ENCODE assay signal across 9 mouse cellular contexts in genomic region chrX:36982892-36983653, GRCm38 (mm10). TPM values are rescaled to one million over a fixed set of nuclear protein-coding genes. Genes with fewer than 3 reads are reported as not detected.
A peak's percentile ranks its signal among the peaks of the same experiment; 100 is the strongest.
DNase-seq lines count a peak whose midpoint lies in the region; ATAC-seq and TF ChIP-seq lines count a peak whose summit lies in the region.
"Had no signal": no experiment of that assay in that cellular context is flagged by ENCODE, and none has a peak within 500 bp of the region (broad histone marks: within the 10 kb centered on the region; RNA-seq: fewer than 3 reads in every experiment).

No protein-coding gene starts in this region.

- no peaks in the 10 kb centered on the region for H3K27me3 ChIP-seq in midbrain, postnatal 0 days (ENCODE audit: insufficient read depth, low read length)
- H3K27me3 ChIP-seq in midbrain, embryonic 16.5 days (ENCODE audit: control insufficient read depth, insufficient read depth, low read depth, low read length): no peaks in the 10 kb centered on the region
- no peaks in the 10 kb centered on the region for H3K27me3 ChIP-seq in neural tube, embryonic 13.5 days
- no peaks in the 10 kb centered on the region for H3K27me3 ChIP-seq in intestine, embryonic 15.5 days (replicated peaks)
- H3K27me3 ChIP-seq: neural tube, embryonic 12.5 days had no signal

- no peaks in the 10 kb centered on the region for H3K4me1 ChIP-seq in midbrain, postnatal 0 days (ENCODE audit: insufficient read depth, low read length)
- H3K4me1 ChIP-seq in midbrain, embryonic 16.5 days (ENCODE audit: control insufficient read depth, insufficient read depth, low read length): peaks cover 15% of the 10 kb centered on the region
- H3K4me1 ChIP-seq in neural tube, embryonic 13.5 days (replicated peaks): peaks cover 39% of the 10 kb centered on the region
- H3K4me1 ChIP-seq in intestine, embryonic 15.5 days (replicated peaks): no peaks in the 10 kb centered on the region

- H3K9me3 ChIP-seq in midbrain, postnatal 0 days (ENCODE audit: low read length): no peaks in the 10 kb centered on the region
- H3K9me3 ChIP-seq in midbrain, embryonic 16.5 days (replicated peaks; ENCODE audit: control insufficient read depth, low read length, poor library complexity, severe bottlenecking): no peaks in the 10 kb centered on the region
- H3K9me3 ChIP-seq in neural tube, embryonic 13.5 days: no peaks in the 10 kb centered on the region
- H3K9me3 ChIP-seq in intestine, embryonic 15.5 days: no peaks in the 10 kb centered on the region
- H3K9me3 ChIP-seq: neural tube, embryonic 12.5 days had no signal

- 75% methylated on average over 8 of the region's 8 CpGs for WGBS in midbrain, postnatal 0 days
- 82% methylated on average over 8 of the region's 8 CpGs for WGBS in midbrain, embryonic 16.5 days
- WGBS in neural tube, embryonic 13.5 days: 57% methylated on average over 8 of the region's 8 CpGs
- 58% methylated on average over 8 of the region's 8 CpGs for WGBS in intestine, embryonic 15.5 days

- no peaks in the 10 kb centered on the region for H3K36me3 ChIP-seq in midbrain, postnatal 0 days (ENCODE audit: insufficient read depth, low read length)
- H3K36me3 ChIP-seq in midbrain, embryonic 16.5 days (ENCODE audit: control insufficient read depth, insufficient read depth, low read length): no peaks in the 10 kb centered on the region
- no peaks in the 10 kb centered on the region for H3K36me3 ChIP-seq in neural tube, embryonic 13.5 days
- no peaks in the 10 kb centered on the region for H3K36me3 ChIP-seq in intestine, embryonic 15.5 days
- H3K36me3 ChIP-seq: neural tube, embryonic 12.5 days had no signal

- peak; percentile 26; the same call in 1 of the 2 replicates for ATAC-seq in cerebellum, adult (ENCODE audit: insufficient number of reproducible peaks, low FRiP score, low TSS enrichment)
- ATAC-seq in midbrain, postnatal 0 days (ENCODE audit: low FRiP score): no peak
- no peak for ATAC-seq in midbrain, embryonic 16.5 days
- peak; percentile 87 for ATAC-seq in granulocyte monocyte progenitor cell, adult 5-6 weeks (replicated peaks; ENCODE audit: poor library complexity, severe bottlenecking)
- ATAC-seq in neural tube, embryonic 13.5 days (ENCODE audit: low read depth): peak; percentile 69
- ATAC-seq in intestine, embryonic 15.5 days: no peak

- H3K9ac ChIP-seq in midbrain, postnatal 0 days (replicated peaks; ENCODE audit: low read length, poor library complexity, severe bottlenecking): no peak overlapping the region
- H3K9ac ChIP-seq in midbrain, embryonic 16.5 days (ENCODE audit: low read depth, low read length): no peak overlapping the region
- no peak overlapping the region for H3K9ac ChIP-seq in neural tube, embryonic 13.5 days
- H3K9ac ChIP-seq in intestine, embryonic 15.5 days: no peak overlapping the region
- H3K9ac ChIP-seq: neural tube, embryonic 12.5 days had no signal

- no peak for TF ChIP-seq CTCF in midbrain, postnatal 0 days (IDR thresholded peaks at IDR 0.05)

- H3K4me2 ChIP-seq in midbrain, postnatal 0 days (ENCODE audit: low read depth, low read length, poor library complexity, severe bottlenecking): no peak overlapping the region
- H3K4me2 ChIP-seq in midbrain, embryonic 16.5 days (ENCODE audit: low read length): no peak overlapping the region
- H3K4me2 ChIP-seq in neural tube, embryonic 13.5 days: no peak overlapping the region
- no peak overlapping the region for H3K4me2 ChIP-seq in intestine, embryonic 15.5 days (replicated peaks)

- DNase-seq in cerebellum, adult 8-10 months: no peak
- peak; percentile 19 for DNase-seq in midbrain, postnatal 0 days (ENCODE audit: low spot score)
- no peak for DNase-seq in layer of hippocampus, postnatal 10 days (ENCODE audit: low spot score in 2 of 2)

- no peak overlapping the region for H3K4me3 ChIP-seq in midbrain, postnatal 0 days (ENCODE audit: low read depth, low read length)
- no peak overlapping the region for H3K4me3 ChIP-seq in midbrain, embryonic 16.5 days (ENCODE audit: low read depth, low read length)
- H3K4me3 ChIP-seq in neural tube, embryonic 13.5 days: no peak overlapping the region
- no peak overlapping the region for H3K4me3 ChIP-seq in intestine, embryonic 15.5 days (replicated peaks)
- H3K4me3 ChIP-seq: neural tube, embryonic 12.5 days had no signal

- H3K27ac ChIP-seq in midbrain, postnatal 0 days (ENCODE audit: low read depth, low read length): no peak overlapping the region
- H3K27ac ChIP-seq in midbrain, embryonic 16.5 days (ENCODE audit: low read length): no peak overlapping the region
- peak overlapping the region; percentile 64 for H3K27ac ChIP-seq in neural tube, embryonic 13.5 days (replicated peaks)
- no peak overlapping the region for H3K27ac ChIP-seq in intestine, embryonic 15.5 days
- H3K27ac ChIP-seq: neural tube, embryonic 12.5 days had no signal

RNA-seq across cellular contexts. Expression of gene Sept6, which starts 8.5 kb away (rescaled TPM):
- total RNA-seq in midbrain, postnatal 0 days (2014; rRNA removed): 81.4 and 137 TPM in 2 replicates
- 65.1 and 66.2 TPM in 2 replicates for polyA plus RNA-seq in midbrain, postnatal 0 days (2015; fragmentation: Nextera tagmentation; extraction: Ambion mirVana)
- polyA plus RNA-seq in midbrain, embryonic 16.5 days (2015; fragmentation: Nextera tagmentation; extraction: Ambion mirVana): 78.2 and 87.8 TPM in 2 replicates
- 34.2 and 37.0 TPM in 2 replicates for total RNA-seq in granulocyte monocyte progenitor cell, adult 5-6 weeks (2014; fragmentation: Nextera tagmentation)
- total RNA-seq in granulocyte monocyte progenitor cell, adult 5-6 weeks (2017): 39.6 and 44.2 TPM in 2 replicates
- 77.9 and 85.3 TPM in 2 replicates for polyA plus RNA-seq in neural tube, embryonic 13.5 days (2015; fragmentation: Nextera tagmentation; extraction: Ambion mirVana)
- total RNA-seq in layer of hippocampus, postnatal 10 days (2021): 10 to 100 TPM; 62.0 to 64.6 TPM
- polyA plus RNA-seq in intestine, embryonic 15.5 days (2015; fragmentation: Nextera tagmentation; extraction: Ambion mirVana): 13.1 and 13.6 TPM in 2 replicates

Comparison
In these comparisons a context has a peak if more than half of its experiments do, and no peak if none do; other contexts are left out.
1. ATAC-seq: peak in cerebellum, adult (single experiment), granulocyte monocyte progenitor cell, adult 5-6 weeks (single experiment) and neural tube, embryonic 13.5 days (single experiment); none in midbrain, postnatal 0 days (single experiment), midbrain, embryonic 16.5 days (single experiment) and intestine, embryonic 15.5 days (single experiment).